Mouse (Mus musculus): ENCODE data around the gene Ppp1r10.

The Ppp1r10 gene

GRCm38 (mm10) chr17:35916297-35917142 lies at the start of gene Ppp1r10, which contains the start of gene Mrps18b:
TSS of gene Ppp1r10 (plus strand) at chr17:35916434.
TSS of gene Mrps18b (minus strand) at chr17:35916389.
- DNase-seq (ENCODE audit: low spot score in 2 of 2): peak; percentile 99 to 100

GRCm38 (mm10) chr17:35866911-35867890 lies 49.0 kb upstream of the Ppp1r10 start:
- DNase-seq (ENCODE audit: low spot score in 2 of 2): peak; percentile 55 to 57

- peak; percentile 35 to 62 for DNase-seq (ENCODE audit: low spot score in 2 of 2)
Measured at GRCm38 (mm10) chr17:35868165-35868820, 47.9 kb upstream of the Ppp1r10 start.

- no peak for DNase-seq (ENCODE audit: low spot score in 2 of 2)
Measured at GRCm38 (mm10) chr17:35868961-35869345, 47.3 kb upstream of the Ppp1r10 start.

- peak; percentile 57 to 67 for DNase-seq (ENCODE audit: low spot score in 2 of 2)
Measured at GRCm38 (mm10) chr17:35869346-35870067, 46.7 kb upstream of the Ppp1r10 start.

- DNase-seq (ENCODE audit: low spot score in 2 of 2): peak; percentile 82 to 91
Measured at GRCm38 (mm10) chr17:35870151-35870883, 45.9 kb upstream of the Ppp1r10 start.

GRCm38 (mm10) chr17:35870884-35871696 lies 45.1 kb upstream of the Ppp1r10 start:
- no peak for DNase-seq (ENCODE audit: low spot score in 2 of 2)

- peak; percentile 76 to 86 for DNase-seq (ENCODE audit: low spot score in 2 of 2)
Measured at GRCm38 (mm10) chr17:35873774-35874519, 42.3 kb upstream of the Ppp1r10 start.

GRCm38 (mm10) chr17:35874721-35875120 lies 41.5 kb upstream of the Ppp1r10 start:
- no peak for DNase-seq (ENCODE audit: low spot score in 2 of 2)

GRCm38 (mm10) chr17:35879245-35880057 lies 36.8 kb upstream of the Ppp1r10 start, which contains the start of gene Dhx16:
TSS of gene Dhx16 (plus strand) at chr17:35879819.
- peak; percentile 86 to 94 for DNase-seq (ENCODE audit: low spot score in 2 of 2)

GRCm38 (mm10) chr17:35882924-35883323 lies 33.3 kb upstream of the Ppp1r10 start:
- DNase-seq (ENCODE audit: low spot score in 2 of 2): no peak

GRCm38 (mm10) chr17:35883777-35884176 lies 32.5 kb upstream of the Ppp1r10 start:
- no peak for DNase-seq (ENCODE audit: low spot score in 2 of 2)

- DNase-seq (ENCODE audit: low spot score in 2 of 2): no peak
Measured at GRCm38 (mm10) chr17:35887725-35888124, 28.5 kb upstream of the Ppp1r10 start.

GRCm38 (mm10) chr17:35896781-35897643 lies 19.2 kb upstream of the Ppp1r10 start, which contains the start of gene 2310061I04Rik:
TSS of gene 2310061I04Rik (minus strand) at chr17:35897431.
- DNase-seq (ENCODE audit: low spot score in 2 of 2): peak; percentile 92 to 95

GRCm38 (mm10) chr17:35897644-35898573 lies 18.3 kb upstream of the Ppp1r10 start:
- DNase-seq (ENCODE audit: low spot score in 2 of 2): no peak

GRCm38 (mm10) chr17:35900636-35901035 lies 15.6 kb upstream of the Ppp1r10 start:
- DNase-seq (ENCODE audit: low spot score in 2 of 2): no peak
